Mouse (Mus musculus) T-helper 17 cell (primary cell): ENCODE measurements around the gene Pla2g4b.

Experiments used
- in situ Hi-C, 2 experiments: fragments of 300-600 bp; cut with MboI, MseI; formaldehyde crosslinking; loops; 1 replicate in 1 of 2; 2 replicates in 1 of 2; pipeline ENCODE4 v1.15.1; 2025; ENCODE audit warnings: high pct_unique_total_duplicates in 2 of 2

Gene Pla2g4b

GRCm38 (mm10) chr2:120060651-120061050, 27.4 kb downstream of the Pla2g4b start:
- in situ Hi-C loops, result loop anchor here in 1 of 2 experiments (5.0 kb wide), 1 partner anchor 207 kb away; no protein-coding TSS in a partner anchor

GRCm38 (mm10) chr2:120062248-120062647, 29.0 kb downstream of the Pla2g4b start:
- in situ Hi-C loops, result loop anchor here in 1 of 2 experiments (5.0 kb wide), 1 partner anchor 205 kb away; no protein-coding TSS in a partner anchor

GRCm38 (mm10) chr2:120064639-120065038, 31.4 kb downstream of the Pla2g4b start:
- in situ Hi-C loops, result loop anchor here in 1 of 2 experiments (5.0 kb wide), 1 partner anchor 203 kb away; no protein-coding TSS in a partner anchor

- in situ Hi-C loops, result no loop called here
Observed at GRCm38 (mm10) chr2:120065243-120065642, 32.0 kb downstream of the Pla2g4b start.

- in situ Hi-C loops, result no loop called here
Observed at GRCm38 (mm10) chr2:120066224-120066623, 33.0 kb downstream of the Pla2g4b start.

- in situ Hi-C loops, result no loop called here
Observed at GRCm38 (mm10) chr2:120068555-120069465, 35.6 kb downstream of the Pla2g4b start.

- in situ Hi-C loops, result no loop called here
Observed at GRCm38 (mm10) chr2:120069466-120069990, 36.3 kb downstream of the Pla2g4b start.

- in situ Hi-C loops, result loop anchor here in 1 of 2 experiments (5.0 kb wide), 1 partner anchor 92 kb away; no protein-coding TSS in a partner anchor
Observed at GRCm38 (mm10) chr2:120074096-120074495, 40.9 kb downstream of the Pla2g4b start.

- in situ Hi-C loops, result no loop called here
Observed at GRCm38 (mm10) chr2:120076076-120076705, 43.0 kb downstream of the Pla2g4b start.

GRCm38 (mm10) chr2:120082416-120082815, 49.2 kb downstream of the Pla2g4b start:
- in situ Hi-C loops, result no loop called here

GRCm38 (mm10) chr2:120084593-120085361, 51.6 kb downstream of the Pla2g4b start:
- in situ Hi-C loops, result loop anchor here (5.0 kb wide), 2 partner anchors 83 to 88 kb away; no protein-coding TSS in a partner anchor

- in situ Hi-C loops, result loop anchor here (5.0 kb wide), 2 partner anchors 81 to 86 kb away; no protein-coding TSS in a partner anchor
Observed at GRCm38 (mm10) chr2:120086038-120086437, 52.8 kb downstream of the Pla2g4b start.

- in situ Hi-C loops, result loop anchor here (5.0 kb wide), 2 partner anchors 80 to 85 kb away; no protein-coding TSS in a partner anchor
Observed at GRCm38 (mm10) chr2:120087391-120087790, 54.2 kb downstream of the Pla2g4b start.

GRCm38 (mm10) chr2:120087897-120088296, 54.7 kb downstream of the Pla2g4b start:
- in situ Hi-C loops, result loop anchor here (5.0 kb wide), 2 partner anchors 79 to 84 kb away; no protein-coding TSS in a partner anchor

GRCm38 (mm10) chr2:120090979-120091378, 57.8 kb downstream of the Pla2g4b start:
- in situ Hi-C loops, result no loop called here
